Mouse (Mus musculus): Measurements from ENCODE around the gene Kif19a.

DNA sequence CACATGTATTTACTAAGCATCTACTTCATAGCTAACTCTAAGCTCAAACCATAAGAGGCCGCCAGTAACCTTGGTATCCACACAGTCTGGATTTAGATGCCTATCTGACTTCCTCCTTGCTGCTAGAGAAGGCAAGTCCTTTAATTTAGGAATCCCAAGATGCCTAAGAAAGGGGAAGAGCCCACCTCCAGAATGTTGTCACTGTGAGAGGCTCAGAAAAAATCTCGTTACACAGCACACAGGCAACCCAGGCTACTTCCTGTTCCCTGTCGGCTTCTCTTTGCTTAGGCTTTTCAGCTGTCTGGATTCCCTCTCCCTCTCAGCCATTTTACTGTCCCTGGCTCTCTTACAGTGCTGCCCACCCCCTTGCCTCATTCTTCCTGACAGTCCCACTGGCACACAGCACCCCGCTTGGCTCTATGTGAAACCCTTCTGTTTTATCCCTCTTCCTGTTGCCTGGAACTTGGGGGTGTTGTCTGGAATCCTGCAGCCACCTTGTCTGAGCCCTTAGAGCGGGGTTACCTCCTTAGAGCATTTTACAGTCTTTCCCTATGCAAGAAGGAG lies 27.8 kb downstream of the Kif19a start:
- no peak for TF ChIP-seq CTCF (conservative IDR thresholded peaks at IDR 0.05; ENCODE audit: low read length)
- no peak for TF ChIP-seq NANOG (IDR thresholded peaks at IDR 0.05; ENCODE audit: borderline replicate concordance, low read length)
